Mouse (Mus musculus) megakaryocyte, embryonic 14.5 days (primary cell): ENCODE results near the gene Trpm8. TPM values are rescaled to one million over a fixed set of nuclear protein-coding genes. Genes with fewer than 3 reads are reported as not detected.

ENCODE experiments used
- H3K27me3 ChIP-seq: replicated peaks from 2 replicates; pipeline ENCODE3; 2012; ENCODE audit warnings: inconsistent platforms
- H3K36me3 ChIP-seq: replicated peaks from 2 replicates; pipeline ENCODE3; 2012; ENCODE audit warnings: low read length, inconsistent platforms, mixed read lengths
- H3K4me1 ChIP-seq: 2 replicates; pipeline ENCODE4 v1.6.1; 2012; ENCODE audit warnings: inconsistent platforms
- H3K4me3 ChIP-seq: replicated peaks from 2 replicates; pipeline ENCODE3; 2012; ENCODE audit warnings: moderate library complexity, mild to moderate bottlenecking, inconsistent platforms
- H3K9me3 ChIP-seq: 2 replicates; pipeline ENCODE4 v1.6.1; 2012; ENCODE audit warnings: inconsistent platforms
- FLI1 ChIP-seq: IDR thresholded peaks from 2 replicates; pipeline ENCODE4 v1.6.1; 2012; ENCODE audit warnings: low read length, inconsistent platforms, mixed read lengths
- GATA1 ChIP-seq: IDR thresholded peaks from 3 replicates; pipeline ENCODE4 v1.6.1; 2012; ENCODE audit warnings: mixed read lengths, low read length, inconsistent platforms, borderline replicate concordance
- polyA plus RNA-seq: library from polyadenylated mRNA; stranded (reverse); fragments of >175 nt; gene quantifications from 2 replicates; pipeline ENCODE4 v1.2.3, GENCODE M21; 2012; ENCODE audit warnings: low replicate concordance; ENCODE audit not compliant: insufficient read depth

Gene Trpm8
- polyA plus RNA-seq, 1 experiment: not detected

DNA sequence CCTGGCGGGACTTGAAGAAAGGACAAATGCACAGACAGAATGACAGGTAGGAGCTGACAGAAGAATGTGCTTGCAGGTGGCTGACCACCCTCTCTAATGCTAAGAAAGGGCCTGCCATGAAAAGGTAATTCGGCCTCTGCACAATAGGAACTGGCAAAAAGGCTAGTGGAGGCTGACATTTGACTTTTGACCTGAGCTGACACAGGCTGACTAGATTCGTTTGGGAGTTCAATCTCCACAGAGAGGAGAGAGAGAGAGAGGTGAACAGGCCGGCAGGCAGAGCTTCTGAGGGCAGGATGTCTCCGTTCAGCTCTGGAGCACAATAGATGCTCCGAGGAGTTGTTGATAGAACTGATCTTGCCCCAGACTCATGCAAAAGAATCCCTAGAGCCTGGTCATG, 31.1 kb upstream of the Trpm8 start:
- peaks cover 84% of the 10 kb centered on the region for H3K9me3 ChIP-seq
- H3K4me1 ChIP-seq: no peaks in the 10 kb centered on the region
- no peaks in the 10 kb centered on the region for H3K36me3 ChIP-seq
- TF ChIP-seq GATA1 (no peak), FLI1 (no peak)
- no peak overlapping the region for H3K4me3 ChIP-seq
- H3K27me3 ChIP-seq: peaks cover 16% of the 10 kb centered on the region

DNA sequence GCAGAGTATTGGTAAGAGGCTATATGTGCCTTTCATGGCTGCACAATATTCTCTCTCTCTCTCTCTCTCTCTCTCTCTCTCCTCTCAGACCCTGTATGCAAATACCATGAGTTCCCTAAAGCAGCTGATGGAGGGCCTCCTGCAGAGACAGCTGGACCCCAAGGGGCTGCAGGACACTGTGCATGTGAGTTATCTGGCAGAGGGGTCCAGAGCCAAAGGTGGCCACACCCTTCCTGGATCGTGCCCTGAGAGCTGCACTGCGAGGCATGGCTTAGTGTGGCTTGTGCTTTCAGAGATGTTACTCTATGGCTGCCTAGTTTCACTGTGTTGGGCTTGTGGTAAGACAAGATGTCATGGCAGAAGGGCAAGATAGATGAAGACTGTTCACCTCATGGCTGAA, 29.8 kb upstream of the Trpm8 start:
- no peaks in the 10 kb centered on the region for H3K36me3 ChIP-seq
- no peaks in the 10 kb centered on the region for H3K4me1 ChIP-seq
- TF ChIP-seq GATA1: no peak
- TF ChIP-seq FLI1: no peak
- peak overlapping the region; percentile 26 for H3K4me3 ChIP-seq
- peaks cover 87% of the 10 kb centered on the region for H3K9me3 ChIP-seq
- peaks cover 16% of the 10 kb centered on the region for H3K27me3 ChIP-seq

DNA sequence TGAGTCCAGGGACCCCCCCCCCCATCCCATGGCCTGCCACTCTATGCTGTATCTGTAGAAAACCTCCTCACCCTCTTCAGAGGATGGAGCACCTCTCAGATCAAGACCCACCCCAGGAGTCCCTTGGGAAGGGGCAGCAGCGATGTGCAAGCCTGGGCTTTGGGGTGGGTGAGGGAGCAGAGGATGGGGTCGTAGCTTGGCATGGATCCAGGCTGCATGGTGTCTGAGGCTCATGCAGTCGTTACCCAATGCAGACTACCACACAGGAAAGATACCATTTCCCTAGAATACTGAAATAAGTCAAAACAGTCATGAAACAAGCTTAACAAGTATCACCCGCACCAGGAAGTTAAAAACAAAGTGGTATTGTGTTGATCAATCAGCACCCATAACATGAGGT, 28.8 kb upstream of the Trpm8 start:
- H3K27me3 ChIP-seq: peaks cover 16% of the 10 kb centered on the region
- no peaks in the 10 kb centered on the region for H3K36me3 ChIP-seq
- H3K9me3 ChIP-seq: peaks cover 90% of the 10 kb centered on the region
- peaks cover 4% of the 10 kb centered on the region; the same call in 1 of the 2 replicates for H3K4me1 ChIP-seq
- H3K4me3 ChIP-seq: peak overlapping the region; percentile 19
- TF ChIP-seq GATA1 (no peak), FLI1 (no peak)

DNA sequence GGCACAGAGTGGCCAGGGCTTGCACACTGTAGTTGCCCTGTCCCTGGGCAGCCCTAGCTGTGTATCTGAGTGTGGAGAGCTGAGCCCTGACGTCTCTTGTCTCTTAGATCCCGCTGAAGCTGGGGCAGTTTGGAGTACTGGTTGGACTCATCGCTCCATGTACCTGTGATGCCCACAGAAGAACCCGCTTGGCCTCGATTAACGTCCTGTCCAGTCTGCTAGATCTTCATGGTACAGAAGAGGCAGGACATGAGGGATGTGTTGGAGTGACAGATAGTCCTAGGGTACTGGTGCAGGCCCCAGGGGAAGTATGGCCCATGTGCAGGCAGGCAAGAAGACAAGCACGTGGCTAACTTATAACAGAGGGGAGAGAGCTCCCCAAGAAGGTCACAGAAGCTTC, 27.9 kb upstream of the Trpm8 start:
- H3K9me3 ChIP-seq: peaks cover 87% of the 10 kb centered on the region
- H3K4me3 ChIP-seq: no peak overlapping the region
- peaks cover 4% of the 10 kb centered on the region; the same call in 1 of the 2 replicates for H3K4me1 ChIP-seq
- TF ChIP-seq FLI1 (no peak), GATA1 (no peak)
- no peaks in the 10 kb centered on the region for H3K36me3 ChIP-seq
- peaks cover 14% of the 10 kb centered on the region for H3K27me3 ChIP-seq

DNA sequence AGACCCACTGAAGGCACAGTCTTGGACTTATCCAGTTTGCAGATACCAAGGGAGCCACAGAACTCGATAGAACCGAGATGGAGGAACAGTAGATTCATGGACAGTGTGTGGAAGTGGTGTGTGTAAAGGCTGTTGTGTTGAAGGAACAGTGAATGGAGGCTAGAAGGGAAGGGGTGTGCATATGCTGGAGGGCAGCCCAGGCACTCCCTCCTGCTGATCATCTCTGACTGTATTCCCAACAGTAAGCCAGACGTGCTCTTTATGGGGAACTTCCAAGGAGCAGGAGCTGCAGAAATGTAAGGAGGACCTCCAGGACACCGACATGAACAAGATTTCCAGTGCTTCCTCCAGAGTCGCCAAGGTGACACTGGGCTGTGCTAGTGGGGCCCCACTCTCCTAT, 27.4 kb upstream of the Trpm8 start:
- Histone ChIP-seq H3K4me3 (peak overlapping the region; percentile 11), H3K9me3 (peaks cover 87% of the 10 kb centered on the region), H3K4me1 (peaks cover 4% of the 10 kb centered on the region; the same call in 1 of the 2 replicates), H3K36me3 (no peaks in the 10 kb centered on the region), H3K27me3 (peaks cover 14% of the 10 kb centered on the region)
- no peak for TF ChIP-seq GATA1
- TF ChIP-seq FLI1: no peak

DNA sequence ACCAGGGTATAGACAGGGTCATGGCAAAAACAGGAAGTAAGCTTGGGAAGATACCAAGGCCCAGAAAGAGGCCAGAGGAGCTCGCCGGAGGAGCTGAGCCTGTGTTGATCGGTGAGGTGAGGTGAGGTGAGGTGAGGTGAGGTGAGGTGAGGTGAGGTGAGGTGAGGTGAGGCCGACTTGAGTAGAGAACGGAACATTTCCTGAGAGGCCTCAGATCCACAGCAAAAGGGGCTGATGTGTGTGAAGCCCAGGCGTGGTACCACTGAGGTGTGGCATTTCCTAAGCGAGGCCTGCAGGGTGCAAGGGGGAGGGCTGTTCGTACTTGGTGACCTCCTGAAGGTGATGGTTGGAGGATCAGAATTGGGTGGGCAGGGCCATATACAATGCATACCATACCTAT, 24.4 kb upstream of the Trpm8 start:
- Histone ChIP-seq H3K4me1 (peaks cover 4% of the 10 kb centered on the region; the same call in 1 of the 2 replicates), H3K9me3 (peaks cover 87% of the 10 kb centered on the region), H3K4me3 (peak overlapping the region; percentile 12), H3K27me3 (peaks cover 18% of the 10 kb centered on the region), H3K36me3 (no peaks in the 10 kb centered on the region)
- TF ChIP-seq GATA1 (no peak), FLI1 (no peak)

DNA sequence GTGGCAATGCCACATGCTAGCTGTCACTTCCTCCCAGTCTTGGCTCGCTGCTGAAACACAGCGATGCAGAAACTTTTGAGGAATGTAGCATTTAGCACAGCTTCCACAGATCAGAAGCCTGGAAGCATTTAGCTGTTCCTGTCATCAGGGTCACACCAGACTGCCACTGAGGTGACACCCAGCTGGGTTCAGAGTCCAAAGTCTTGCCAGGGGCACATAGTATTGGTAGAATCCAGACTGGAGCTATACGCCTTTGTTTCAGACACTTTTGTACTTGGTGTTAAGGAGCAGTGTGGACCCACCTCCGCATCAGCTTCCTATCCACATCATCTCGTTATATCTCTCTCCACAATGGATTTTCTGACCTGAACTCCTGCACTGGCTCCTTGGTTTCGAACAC, 23.9 kb upstream of the Trpm8 start:
- peaks cover 4% of the 10 kb centered on the region; the same call in 1 of the 2 replicates for H3K4me1 ChIP-seq
- H3K4me3 ChIP-seq: peak overlapping the region; percentile 12
- H3K36me3 ChIP-seq: no peaks in the 10 kb centered on the region
- peaks cover 18% of the 10 kb centered on the region for H3K27me3 ChIP-seq
- TF ChIP-seq FLI1: no peak
- no peak for TF ChIP-seq GATA1
- peaks cover 87% of the 10 kb centered on the region for H3K9me3 ChIP-seq

DNA sequence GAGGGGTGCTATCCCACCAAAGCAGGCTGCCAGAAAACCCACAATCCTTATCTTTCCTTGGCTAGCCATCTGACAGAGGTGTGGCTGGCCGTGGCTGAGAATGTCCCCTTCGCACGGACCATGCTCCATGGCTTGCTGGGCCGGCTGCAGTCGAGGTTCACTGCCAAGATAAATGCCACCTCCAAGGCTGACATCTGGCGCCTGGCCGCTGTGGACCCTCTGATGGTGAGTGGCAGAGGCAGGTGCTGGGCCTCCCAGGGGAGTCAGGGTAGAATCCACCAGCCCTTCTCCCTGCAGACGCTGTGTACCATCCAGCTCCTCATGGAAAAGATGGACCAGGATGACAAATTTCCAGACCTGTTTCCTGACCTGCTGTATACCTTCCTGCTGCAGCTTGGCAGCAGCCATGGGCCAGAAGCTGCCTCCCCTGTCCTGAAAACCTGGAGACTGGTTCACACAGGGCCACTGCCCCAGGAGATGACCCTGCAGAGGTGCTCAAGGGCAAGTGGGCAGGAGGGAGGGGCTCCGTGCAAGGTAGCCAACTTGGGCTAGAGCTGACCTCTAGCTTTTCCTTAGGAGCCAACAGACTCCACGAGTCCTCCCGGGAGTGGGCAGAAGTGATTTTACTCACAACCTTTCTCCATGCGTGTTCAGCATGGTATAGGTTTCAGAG, 22.5 kb upstream of the Trpm8 start:
- TF ChIP-seq GATA1: no peak; the same call in 2 of the 3 replicates
- no peak; the same call in 1 of the 2 replicates for TF ChIP-seq FLI1
- Histone ChIP-seq H3K36me3 (peaks cover 8% of the 10 kb centered on the region), H3K27me3 (peaks cover 16% of the 10 kb centered on the region), H3K9me3 (peaks cover 73% of the 10 kb centered on the region), H3K4me1 (peaks cover 17% of the 10 kb centered on the region), H3K4me3 (peak overlapping the region; percentile 0)

DNA sequence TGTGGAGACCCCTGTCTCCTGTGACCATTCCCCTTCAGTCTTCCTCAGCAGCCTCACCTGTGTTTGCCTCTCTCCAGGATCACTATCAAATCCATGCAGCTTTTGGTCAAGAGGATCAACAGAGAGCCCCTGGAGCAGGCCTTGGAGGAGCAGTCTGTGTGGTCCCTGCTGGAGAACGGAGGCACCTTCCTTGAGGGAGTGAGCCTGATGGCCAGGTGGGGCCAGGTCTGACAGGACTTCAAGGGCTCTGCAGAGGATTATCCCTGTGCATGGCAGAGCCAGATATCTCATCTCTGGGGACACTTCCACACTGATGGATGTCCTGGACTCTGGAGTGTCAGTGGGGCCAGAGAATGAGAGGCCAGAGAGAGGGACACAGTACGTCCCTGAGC, 22.0 kb upstream of the Trpm8 start:
- TF ChIP-seq FLI1 (no peak), GATA1 (no peak)
- Histone ChIP-seq H3K9me3 (peaks cover 68% of the 10 kb centered on the region), H3K4me3 (no peak overlapping the region), H3K4me1 (peaks cover 21% of the 10 kb centered on the region), H3K36me3 (peaks cover 13% of the 10 kb centered on the region), H3K27me3 (peaks cover 14% of the 10 kb centered on the region)

DNA sequence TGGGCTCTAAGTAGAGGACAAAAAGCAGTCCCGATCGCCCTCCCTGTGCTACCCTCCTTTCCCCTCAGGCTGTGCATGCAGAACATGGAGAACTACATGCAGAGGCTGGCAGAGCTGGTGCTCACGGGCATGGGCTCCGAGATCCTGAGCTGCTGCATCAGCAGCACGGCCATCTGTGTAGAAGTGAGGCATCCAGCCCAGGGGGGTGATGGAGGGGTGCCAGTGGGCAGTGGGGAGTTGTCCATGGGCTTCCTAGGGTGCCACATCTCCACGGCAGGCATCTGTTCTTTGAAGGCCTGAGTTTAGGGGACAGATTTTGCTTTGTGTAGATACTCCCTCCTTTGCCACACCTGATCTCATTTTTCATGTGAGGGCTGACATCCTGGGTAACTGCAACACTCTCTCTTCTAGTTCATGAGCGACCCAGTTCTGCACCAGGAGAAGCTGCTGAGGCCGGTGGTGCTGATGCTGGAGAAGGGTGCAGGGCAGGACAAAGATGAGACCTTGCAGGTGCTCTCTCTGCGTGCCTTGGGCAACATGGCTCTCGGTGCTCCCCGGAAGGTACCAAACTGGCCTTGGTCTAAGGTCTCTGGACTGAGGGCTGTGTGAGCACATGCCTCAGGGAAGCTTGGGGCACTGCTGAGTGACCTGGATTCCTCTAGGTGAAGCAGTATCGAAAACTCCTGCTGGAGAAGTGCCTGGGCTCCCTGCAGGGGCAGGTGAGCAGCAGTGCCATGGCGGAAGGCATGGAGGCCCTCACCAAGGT, 21.3 kb upstream of the Trpm8 start:
- TF ChIP-seq GATA1: no peak
- Histone ChIP-seq H3K9me3 (peaks cover 60% of the 10 kb centered on the region), H3K36me3 (peaks cover 20% of the 10 kb centered on the region), H3K27me3 (peaks cover 13% of the 10 kb centered on the region), H3K4me3 (peak overlapping the region; percentile 2), H3K4me1 (peaks cover 23% of the 10 kb centered on the region)
